Mouse (Mus musculus) lung, embryonic 15.5 days (tissue): ENCODE data around the gene Tnk1. TPM values are rescaled to one million over a fixed set of nuclear protein-coding genes. Genes with fewer than 3 reads are reported as not detected.

Experiments
- ATAC-seq: fragments of 200-750 bp; cut with Nextera tagmentation; 2 replicates; pipeline ENCODE4 v1.8.0; 2017; ENCODE audit warnings: moderate number of reproducible peaks, borderline replicate concordance; ENCODE audit not compliant: low FRiP score, low TSS enrichment; ENCODE audit errors: extremely low read depth
- H3K27ac ChIP-seq: fragments of 300-500 bp; sonication (generic); 2 replicates; pipeline ENCODE4 v1.5.1; 2015; ENCODE audit warnings: moderate library complexity, mild to moderate bottlenecking, inconsistent platforms
- H3K27me3 ChIP-seq: fragments of 300-500 bp; sonication (generic); 2 replicates; pipeline ENCODE4 v1.6.1; 2015; ENCODE audit warnings: inconsistent platforms
- H3K36me3 ChIP-seq: fragments of 300-500 bp; sonication (generic); 2 replicates; pipeline ENCODE4 v1.6.1; 2015; ENCODE audit warnings: inconsistent platforms
- H3K4me1 ChIP-seq: fragments of 300-500 bp; sonication (generic); 2 replicates; pipeline ENCODE4 v1.6.1; 2015; ENCODE audit warnings: inconsistent platforms
- H3K4me2 ChIP-seq: fragments of 300-500 bp; sonication (generic); 2 replicates; pipeline ENCODE4 v1.6.1; 2015; ENCODE audit warnings: inconsistent platforms, mild to moderate bottlenecking, moderate library complexity
- H3K4me3 ChIP-seq: fragments of 300-500 bp; sonication (generic); 2 replicates; pipeline ENCODE4 v1.5.1; 2015; ENCODE audit warnings: mild to moderate bottlenecking, inconsistent platforms
- H3K9ac ChIP-seq: fragments of 300-500 bp; sonication (generic); 2 replicates; pipeline ENCODE4 v1.6.1; 2015; ENCODE audit warnings: inconsistent platforms
- H3K9me3 ChIP-seq: fragments of 300-500 bp; sonication (generic); 2 replicates; pipeline ENCODE4 v1.6.1; 2016; ENCODE audit warnings: inconsistent platforms
- WGBS: fragments of 180-500 bp; shearing (Covaris S2); methylation state at CpG from one replicate; pipeline ENCODE4 v1.1.7; 2015; 5-methylcytosine and 5-hydroxymethylcytosine counted together
- polyA plus RNA-seq: library from polyadenylated mRNA; unstranded; fragments of >200 nt; fragmentation: Nextera tagmentation; extraction: Ambion mirVana; gene quantifications from 2 replicates; pipeline ENCODE4 v1.2.1, GENCODE M21; 2015

Tnk1 gene
- polyA plus RNA-seq, 1 experiment from 2014 or later = 9.2 TPM

- Histone ChIP-seq H3K27me3 (no peaks in the 10 kb centered on the region), H3K36me3 (no peaks in the 10 kb centered on the region), H3K4me3 (no peak overlapping the region), H3K4me1 (peaks cover 23% of the 10 kb centered on the region), H3K27ac (no peak overlapping the region), H3K9ac (no peak overlapping the region), H3K4me2 (no peak overlapping the region), H3K9me3 (no peaks in the 10 kb centered on the region)
- ATAC-seq = no peak
- WGBS = 55% methylated on average over 8 of the region's 8 CpGs
Measured at GRCm38 (mm10) chr11:69886907-69887635, 28.5 kb upstream of the Tnk1 start.

GRCm38 (mm10) chr11:69884663-69885062, 26.1 kb upstream of the Tnk1 start:
- ATAC-seq = no peak
- H3K4me2 ChIP-seq = peak overlapping the region; percentile 19

GRCm38 (mm10) chr11:69884240-69884639, 25.7 kb upstream of the Tnk1 start:
- Histone ChIP-seq H3K4me3 (no peak overlapping the region), H3K36me3 (no peaks in the 10 kb centered on the region), H3K9me3 (no peaks in the 10 kb centered on the region), H3K27me3 (no peaks in the 10 kb centered on the region), H3K4me2 (peak overlapping the region; percentile 19), H3K27ac (0 out of 2 replicates have a peak overlapping the region, but pooled peaks have one; percentile 32), H3K4me1 (peaks cover 32% of the 10 kb centered on the region), H3K9ac (no peak overlapping the region)
- ATAC-seq = no peak
- WGBS = 43% methylated on average over 9 of the region's 9 CpGs

More at GRCm38 (mm10) chr11:69884663-69885062, 26.1 kb upstream of the Tnk1 start:
- no peak overlapping the region for H3K4me3 ChIP-seq
- no peaks in the 10 kb centered on the region for H3K36me3 ChIP-seq
- no peaks in the 10 kb centered on the region for H3K9me3 ChIP-seq
- H3K27me3 ChIP-seq = no peaks in the 10 kb centered on the region
- no peak overlapping the region for H3K9ac ChIP-seq
- WGBS = 70% methylated on average over 8 of the region's 8 CpGs
- peaks cover 28% of the 10 kb centered on the region for H3K4me1 ChIP-seq
- H3K27ac ChIP-seq = 0 out of 2 replicates have a peak overlapping the region, but pooled peaks have one; percentile 32

GRCm38 (mm10) chr11:69883527-69884151, 25.1 kb upstream of the Tnk1 start:
- H3K9ac ChIP-seq = no peak overlapping the region
- ATAC-seq = no peak
- H3K27ac ChIP-seq = 0 out of 2 replicates have a peak overlapping the region, but pooled peaks have one; percentile 32

GRCm38 (mm10) chr11:69883066-69883465, 24.5 kb upstream of the Tnk1 start:
- peaks cover 44% of the 10 kb centered on the region for H3K4me1 ChIP-seq
- no peak for ATAC-seq
- no peak overlapping the region for H3K4me2 ChIP-seq
- H3K36me3 ChIP-seq = no peaks in the 10 kb centered on the region
- 58% methylated on average over 4 of the region's 4 CpGs for WGBS
- H3K27me3 ChIP-seq = no peaks in the 10 kb centered on the region
- no peaks in the 10 kb centered on the region for H3K9me3 ChIP-seq
- H3K4me3 ChIP-seq = no peak overlapping the region
- H3K27ac ChIP-seq = no peak overlapping the region
- no peak overlapping the region for H3K9ac ChIP-seq

More at GRCm38 (mm10) chr11:69883527-69884151, 25.1 kb upstream of the Tnk1 start:
- Histone ChIP-seq H3K4me1 (peaks cover 38% of the 10 kb centered on the region), H3K4me2 (no peak overlapping the region), H3K4me3 (no peak overlapping the region), H3K27me3 (no peaks in the 10 kb centered on the region), H3K9me3 (no peaks in the 10 kb centered on the region), H3K36me3 (no peaks in the 10 kb centered on the region)
- WGBS = 75% methylated on average over 8 of the region's 8 CpGs

- 54% methylated on average over 21 of the region's 21 CpGs for WGBS
- Histone ChIP-seq H3K9ac (peak overlapping the region; percentile 51), H3K36me3 (no peaks in the 10 kb centered on the region), H3K4me1 (peaks cover 54% of the 10 kb centered on the region), H3K27ac (peak overlapping the region; percentile 94), H3K27me3 (no peaks in the 10 kb centered on the region), H3K4me3 (peak overlapping the region; percentile 51), H3K9me3 (no peaks in the 10 kb centered on the region), H3K4me2 (peak overlapping the region; percentile 78)
- ATAC-seq = no peak
Measured at GRCm38 (mm10) chr11:69881787-69882670, 23.5 kb upstream of the Tnk1 start.

- Histone ChIP-seq H3K4me1 (peaks cover 64% of the 10 kb centered on the region), H3K4me2 (peak within 1 kb of the TSS; percentile 78)
- WGBS = 0% methylated on average over 46 of the region's 46 CpGs
Measured at GRCm38 (mm10) chr11:69880853-69881603, 22.5 kb upstream of the Tnk1 start, which contains the start of gene Kctd11. TSS of gene Kctd11 (minus strand) at chr11:69881406.

GRCm38 (mm10) chr11:69880506-69880852, 21.9 kb upstream of the Tnk1 start:
- H3K36me3 ChIP-seq = no peaks in the 10 kb centered on the region
- H3K4me2 ChIP-seq = peak overlapping the region; percentile 78
- H3K4me3 ChIP-seq = peak overlapping the region; percentile 51
- peak overlapping the region; percentile 51 for H3K9ac ChIP-seq
- peak; percentile 20 for ATAC-seq
- 0% methylated on average over 18 of the region's 18 CpGs for WGBS
- H3K27ac ChIP-seq = peak overlapping the region; percentile 94
- no peaks in the 10 kb centered on the region for H3K9me3 ChIP-seq
- no peaks in the 10 kb centered on the region for H3K27me3 ChIP-seq
- H3K4me1 ChIP-seq = peaks cover 69% of the 10 kb centered on the region

More at GRCm38 (mm10) chr11:69880853-69881603, 22.5 kb upstream of the Tnk1 start, which contains the start of gene Kctd11:
- peak; percentile 92 for ATAC-seq
- peak within 1 kb of the TSS; percentile 51 for H3K9ac ChIP-seq
- H3K36me3 ChIP-seq = no peaks in the 10 kb centered on the region
- peak within 1 kb of the TSS; percentile 51 for H3K4me3 ChIP-seq
- no peaks in the 10 kb centered on the region for H3K9me3 ChIP-seq
- H3K27ac ChIP-seq = peak within 1 kb of the TSS; percentile 94
- H3K27me3 ChIP-seq = no peaks in the 10 kb centered on the region

- Histone ChIP-seq H3K27me3 (no peaks in the 10 kb centered on the region), H3K4me3 (peak overlapping the region; percentile 51), H3K36me3 (no peaks in the 10 kb centered on the region), H3K4me2 (peak overlapping the region; percentile 78), H3K9ac (peak overlapping the region; percentile 51), H3K4me1 (peaks cover 72% of the 10 kb centered on the region), H3K27ac (no peak overlapping the region), H3K9me3 (no peaks in the 10 kb centered on the region)
- 41% methylated on average over 15 of the region's 15 CpGs for WGBS
- ATAC-seq = no peak
Measured at GRCm38 (mm10) chr11:69879711-69880110, 21.2 kb upstream of the Tnk1 start.

GRCm38 (mm10) chr11:69878952-69879351, 20.4 kb upstream of the Tnk1 start:
- no peak overlapping the region for H3K27ac ChIP-seq
- no peaks in the 10 kb centered on the region for H3K36me3 ChIP-seq
- H3K9me3 ChIP-seq = no peaks in the 10 kb centered on the region
- no peak overlapping the region for H3K9ac ChIP-seq
- H3K4me2 ChIP-seq = peak overlapping the region; percentile 78
- no peaks in the 10 kb centered on the region for H3K27me3 ChIP-seq
- peak overlapping the region; percentile 0; the same call in 1 of the 2 replicates for H3K4me3 ChIP-seq
- no peak for ATAC-seq
- WGBS = 77% methylated on average over 6 of the region's 6 CpGs
- peaks cover 67% of the 10 kb centered on the region for H3K4me1 ChIP-seq

GRCm38 (mm10) chr11:69878399-69878798, 19.9 kb upstream of the Tnk1 start:
- H3K36me3 ChIP-seq = no peaks in the 10 kb centered on the region
- H3K4me3 ChIP-seq = no peak overlapping the region
- H3K9ac ChIP-seq = no peak overlapping the region
- no peak overlapping the region for H3K27ac ChIP-seq
- H3K9me3 ChIP-seq = no peaks in the 10 kb centered on the region
- 76% methylated on average over 3 of the region's 3 CpGs for WGBS
- H3K4me2 ChIP-seq = no peak overlapping the region
- peaks cover 64% of the 10 kb centered on the region for H3K4me1 ChIP-seq
- no peaks in the 10 kb centered on the region for H3K27me3 ChIP-seq
- ATAC-seq = no peak
